Mouse (Mus musculus) spleen, postnatal 10 days (tissue): ENCODE measurements around the gene Mlxipl.
"Not testable (repeated sequence)": the region's sequence is repeated elsewhere in the genome, so short reads cannot be mapped to it uniquely, and the experiment has no call there.

Source experiments
- DNase-seq, 2 experiments: peaks; one replicate each; pipeline ENCODE4 v3.0.0; 2021 to 2022; ENCODE audit warnings: low spot score in 2 of 2

Gene Mlxipl

DNA sequence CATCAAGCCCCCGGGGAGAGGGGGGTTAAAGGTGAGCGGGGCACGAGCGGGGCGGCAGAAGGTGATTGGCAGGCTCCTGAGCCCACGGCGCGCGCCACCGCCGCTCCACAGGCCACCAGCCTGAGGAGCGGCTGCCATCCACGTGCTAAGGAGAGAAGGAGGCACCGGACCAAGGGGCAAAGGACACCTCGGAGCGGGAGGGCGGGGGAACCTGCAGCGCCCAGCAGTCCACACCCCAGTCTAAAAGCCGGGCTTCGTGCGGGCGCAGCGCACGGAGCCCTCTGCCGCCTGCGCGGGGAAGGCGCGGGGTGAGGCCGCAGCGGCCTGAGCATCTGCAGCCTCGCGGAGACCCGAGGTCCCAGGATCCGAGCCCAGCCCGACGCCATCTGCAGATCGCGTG is at the start of gene Mlxipl:
TSS of gene Mlxipl (plus strand) at position 238 of the 400 bp plus-strand sequence.
- DNase-seq = no peak

- no peak for DNase-seq
Observed at GRCm38 (mm10) chr5:135040059-135040458, 49.6 kb upstream of the Mlxipl start.

GRCm38 (mm10) chr5:135040777-135041176 is 48.9 kb upstream of the Mlxipl start:
- DNase-seq = no peak

- no peak for DNase-seq
Observed at GRCm38 (mm10) chr5:135042105-135042788, 47.4 kb upstream of the Mlxipl start.

DNA sequence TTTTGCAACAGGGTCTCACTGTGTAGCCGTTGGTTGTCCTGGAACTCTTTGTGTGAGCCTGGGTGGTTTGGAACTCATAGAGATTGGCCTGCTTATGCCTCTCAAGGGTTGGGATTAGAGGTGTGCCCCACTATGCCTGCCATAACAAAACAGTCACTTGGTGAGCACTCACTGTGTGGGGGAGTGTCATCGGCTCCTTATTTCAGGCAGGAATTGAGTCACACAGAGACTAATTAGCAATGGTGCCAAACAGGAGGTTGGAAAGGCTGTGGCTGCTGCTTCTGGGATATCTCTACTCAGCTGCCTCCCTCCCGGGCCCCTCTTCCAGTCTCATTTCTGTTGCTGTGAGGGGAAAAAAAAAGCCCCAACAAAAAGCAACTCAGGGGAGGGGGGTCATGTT is 45.1 kb upstream of the Mlxipl start:
- DNase-seq = no peak

GRCm38 (mm10) chr5:135048539-135048938 is 41.2 kb upstream of the Mlxipl start:
- DNase-seq = no peak

DNA sequence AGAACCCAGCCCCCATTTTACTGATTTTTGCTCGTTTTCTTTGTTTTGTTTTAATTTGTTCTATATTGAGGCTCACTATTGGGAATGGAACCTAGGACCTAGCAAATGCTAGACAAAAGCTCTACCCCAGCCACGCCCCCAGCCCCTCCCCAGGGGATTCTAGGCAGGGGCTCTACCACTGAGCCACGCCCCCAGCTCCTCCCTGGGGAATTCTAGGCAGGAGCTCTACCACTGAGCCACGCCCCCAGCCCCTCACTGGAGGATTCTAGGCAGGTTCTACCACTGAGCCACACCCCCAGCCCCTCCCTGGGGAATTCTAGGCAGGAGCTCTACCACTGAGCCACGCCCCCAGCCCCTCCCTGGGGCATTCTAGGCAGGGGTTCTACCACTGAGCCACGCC is 40.4 kb upstream of the Mlxipl start:
- DNase-seq = not testable (repeated sequence)

GRCm38 (mm10) chr5:135053356-135053755 is 36.3 kb upstream of the Mlxipl start:
- DNase-seq = no peak

GRCm38 (mm10) chr5:135063629-135064381 is 25.9 kb upstream of the Mlxipl start, which contains the start of gene Dnajc30:
Dnajc30 (plus strand) TSS chr5:135064202.
- peak; percentile 93 to 98 for DNase-seq

DNA sequence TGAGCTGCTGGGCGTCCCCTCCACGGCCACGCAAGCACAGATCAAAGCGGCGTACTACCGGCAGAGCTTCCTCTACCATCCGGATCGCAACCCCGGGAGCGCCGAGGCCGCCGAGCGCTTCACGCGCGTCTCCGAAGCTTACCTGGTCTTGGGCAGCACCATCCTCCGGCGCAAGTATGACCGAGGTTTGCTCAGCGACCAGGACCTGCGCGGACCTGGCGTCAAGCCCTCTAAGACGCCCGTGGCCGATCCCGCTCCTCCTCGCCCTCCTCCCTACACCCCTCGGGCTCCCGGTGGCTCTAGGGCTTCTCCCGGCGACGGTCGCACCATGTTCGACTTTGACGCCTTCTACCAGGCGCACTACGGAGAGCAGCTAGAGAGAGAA is 25.3 kb upstream of the Mlxipl start:
- no peak for DNase-seq

GRCm38 (mm10) chr5:135064909-135065446 is 24.7 kb upstream of the Mlxipl start, which contains the start of gene Bud23:
Bud23 (minus strand) TSS chr5:135064959.
- not testable (repeated sequence) for DNase-seq

- DNase-seq = no peak
Observed at GRCm38 (mm10) chr5:135066008-135066407, 23.7 kb upstream of the Mlxipl start.

DNA sequence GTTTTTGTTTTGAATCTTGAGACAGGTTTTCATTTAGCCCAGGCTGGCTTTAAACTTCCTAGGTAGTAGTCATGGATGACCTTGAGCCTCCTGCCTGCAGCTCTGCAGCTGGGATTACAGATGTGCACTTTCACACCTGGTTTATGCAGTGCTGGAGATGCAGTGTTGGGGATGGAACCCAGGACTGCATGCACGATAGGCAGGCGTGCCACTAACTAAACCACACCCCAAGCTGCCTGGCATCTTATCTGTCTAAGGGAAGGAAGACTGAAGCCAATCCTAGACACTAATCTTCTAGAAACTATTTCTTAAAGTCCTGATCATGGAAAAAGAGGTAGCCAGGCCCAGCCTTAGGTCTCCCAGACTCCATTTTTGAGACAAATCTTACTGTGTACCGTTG is 19.2 kb upstream of the Mlxipl start:
- DNase-seq = no peak

DNA sequence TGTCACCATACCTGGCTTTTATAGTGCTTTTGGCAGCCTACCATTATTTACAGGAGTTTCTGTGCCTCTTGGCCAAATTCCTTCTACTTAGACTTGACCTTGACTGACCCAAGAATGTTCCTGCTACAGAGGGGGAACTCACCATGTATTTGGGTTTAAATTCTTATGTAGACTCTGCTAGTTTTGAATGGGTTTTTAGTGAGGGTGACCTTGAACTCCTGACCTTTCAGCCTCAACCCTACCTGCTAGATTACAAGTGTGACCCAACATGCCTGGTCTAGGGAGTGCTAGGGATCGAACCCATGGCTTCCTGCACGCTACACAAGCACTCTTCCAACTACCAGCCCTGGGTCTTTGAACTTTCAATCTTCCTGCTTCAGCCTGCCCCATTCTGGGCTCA is 17.6 kb upstream of the Mlxipl start:
- DNase-seq = no peak

DNA sequence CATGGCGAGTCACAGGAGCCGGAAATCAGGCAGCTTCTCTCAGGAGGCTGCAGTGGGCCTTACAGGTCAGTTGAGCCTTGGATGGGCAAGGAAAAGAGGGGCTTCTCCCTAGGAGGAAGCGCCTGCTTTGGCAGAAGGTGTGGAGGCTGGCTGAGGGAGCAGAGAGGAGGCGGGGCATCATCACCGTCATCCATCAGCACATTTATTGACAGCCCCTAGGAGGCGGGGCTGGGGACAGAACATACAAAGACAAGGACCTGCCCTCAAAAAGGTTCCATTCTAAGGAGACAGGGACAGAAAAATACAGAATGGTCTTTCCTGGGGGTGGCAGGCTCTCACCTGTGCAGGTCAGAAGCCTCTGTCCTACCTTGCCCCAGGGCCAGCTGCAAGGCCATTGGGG is 17.0 kb upstream of the Mlxipl start:
- DNase-seq = no peak

GRCm38 (mm10) chr5:135073349-135074150 is 16.1 kb upstream of the Mlxipl start:
- no peak for DNase-seq

- DNase-seq = no peak
Observed at GRCm38 (mm10) chr5:135075655-135076054, 14.0 kb upstream of the Mlxipl start.

DNA sequence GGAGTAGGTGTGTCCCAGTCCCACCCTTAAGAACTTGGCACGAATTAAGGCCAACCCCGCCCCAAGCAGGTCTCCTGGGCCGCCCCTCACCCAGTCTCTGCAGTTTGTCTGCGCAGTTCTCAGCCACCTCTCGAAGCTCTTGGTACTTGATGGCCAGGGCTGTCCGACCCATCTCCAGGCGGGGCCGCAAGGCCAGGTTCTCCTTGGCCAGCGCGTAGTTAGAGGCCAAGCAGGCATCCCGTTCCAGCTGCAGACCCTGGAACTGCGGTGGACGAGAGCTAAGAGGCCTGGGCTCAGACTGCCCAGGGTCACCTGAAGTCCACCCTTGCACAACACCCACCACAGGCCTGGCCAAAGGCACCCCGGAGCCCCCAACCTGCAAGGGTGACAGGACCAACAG is 13.3 kb upstream of the Mlxipl start:
- DNase-seq = no peak

DNA sequence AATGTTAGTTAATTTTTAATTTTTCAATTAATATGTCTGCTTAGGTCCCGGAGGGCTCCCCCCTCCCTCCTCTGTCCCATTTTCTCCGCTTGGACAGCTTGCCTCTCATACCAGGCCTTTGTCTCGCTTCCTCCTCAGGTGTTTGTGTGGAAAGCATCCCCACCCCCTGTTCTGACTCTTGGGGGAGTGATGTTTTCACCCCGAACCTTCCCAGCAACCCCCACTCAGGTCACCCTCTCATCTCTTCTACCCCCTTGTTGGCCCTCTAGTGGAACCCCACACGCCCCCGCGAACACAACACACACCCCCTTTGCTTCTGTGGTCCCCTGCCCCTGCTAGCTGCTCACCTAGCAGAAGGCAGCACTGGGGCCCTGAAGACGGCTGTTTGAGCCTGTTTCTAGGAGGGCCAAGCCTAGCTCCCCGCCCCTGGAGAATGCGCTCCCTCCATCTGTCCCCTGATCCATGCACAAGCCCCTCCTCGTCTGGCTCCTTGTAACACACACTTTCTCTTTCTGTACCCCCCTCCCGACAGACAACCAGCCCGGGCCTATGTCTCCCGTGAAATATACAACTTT is 12.7 kb upstream of the Mlxipl start:
- no peak for DNase-seq

DNA sequence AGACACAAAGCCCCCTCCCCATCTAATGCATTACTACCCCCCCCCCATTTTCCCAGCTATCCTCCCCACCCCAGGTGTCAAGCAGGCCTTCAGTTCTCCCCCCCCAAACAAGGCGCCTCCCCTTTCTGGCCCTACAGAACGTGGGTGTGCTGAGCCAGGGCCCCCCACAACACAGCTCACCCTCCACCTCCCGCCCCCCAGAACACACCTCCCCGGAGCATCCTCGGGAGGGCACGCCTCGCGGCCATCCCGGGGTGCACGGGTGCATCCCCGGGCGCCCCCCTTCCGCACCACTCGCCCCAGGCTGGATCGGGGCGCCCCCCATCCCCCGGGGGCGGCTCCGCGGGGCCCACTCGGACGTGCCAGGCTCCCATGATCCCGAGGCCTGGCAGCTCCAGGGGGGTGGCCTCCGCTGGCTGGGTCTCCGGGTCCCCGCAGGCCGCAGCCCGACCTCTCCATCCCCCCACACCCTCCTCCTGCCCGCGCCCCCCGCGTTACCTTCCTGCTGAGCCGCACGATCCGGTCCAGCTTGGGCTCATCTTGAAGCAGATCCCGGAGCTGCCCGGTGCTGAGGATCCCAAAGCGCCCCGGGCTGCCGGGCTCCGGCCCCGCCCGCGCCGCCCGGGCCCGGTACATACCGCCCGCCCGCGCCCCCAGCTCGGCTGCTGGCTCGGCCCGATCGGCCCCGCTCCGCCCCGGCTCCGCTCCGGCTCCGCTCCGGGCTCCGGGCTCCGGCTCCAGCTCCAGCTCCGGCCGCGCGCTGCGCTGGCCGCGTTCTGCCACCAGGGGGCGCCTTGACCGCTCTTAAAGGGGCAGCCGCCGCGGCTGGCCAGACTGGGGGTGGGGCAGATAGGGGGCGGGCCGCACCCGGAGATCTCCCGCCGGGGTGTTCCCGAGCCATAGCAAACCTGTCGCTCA is 11.9 kb upstream of the Mlxipl start, which contains the start of gene Vps37d:
TSS of gene Vps37d (minus strand) at position 703 of the 918 bp plus-strand sequence.
- DNase-seq = peak; percentile 89 to 93

GRCm38 (mm10) chr5:135078482-135078810 is 11.2 kb upstream of the Mlxipl start:
- no peak for DNase-seq
